In the genomic region with DNA sequence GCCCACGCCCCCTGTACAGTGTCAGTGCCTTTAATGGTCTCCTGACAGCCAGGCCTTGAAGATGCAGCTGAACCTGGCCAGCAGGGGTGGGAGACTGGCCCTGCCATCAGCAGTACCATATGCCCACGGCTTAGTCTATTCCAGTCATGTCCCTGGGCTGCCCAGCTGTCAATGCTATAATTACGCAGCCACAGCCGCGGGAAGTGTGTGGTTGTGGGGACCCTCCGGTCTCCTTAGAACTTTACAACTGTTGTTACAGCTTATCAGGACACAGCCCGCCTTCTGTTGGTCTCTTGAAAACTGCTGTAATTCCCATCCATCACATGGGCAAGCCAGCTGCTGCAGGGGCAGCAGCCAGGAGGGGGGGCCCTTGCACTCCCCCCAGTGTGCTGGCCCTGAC, we compare ENCODE assay signal across 21 mouse cellular contexts.
DNase-seq lines count a peak whose midpoint lies in the region; ATAC-seq lines count a peak whose summit lies in the region.
"Had no signal": no experiment of that assay in that cellular context is flagged by ENCODE, and none has a peak within 500 bp of the region (broad histone marks: within the 10 kb centered on the region; RNA-seq: fewer than 3 reads in every experiment).

No protein-coding gene starts in this region.

- H3K36me3 ChIP-seq in hindbrain, embryonic 15.5 days, result no peaks in the 10 kb centered on the region
- no peaks in the 10 kb centered on the region for H3K36me3 ChIP-seq in hindbrain, embryonic 13.5 days
- H3K36me3 ChIP-seq: liver, embryonic 15.5 days; stomach, embryonic 15.5 days had no signal

- 61% methylated on average over 7 of the region's 7 CpGs for WGBS in hindbrain, embryonic 15.5 days
- 65% methylated on average over 7 of the region's 7 CpGs for WGBS in hindbrain, embryonic 13.5 days

- no peak overlapping the region for H3K9ac ChIP-seq in hindbrain, embryonic 15.5 days
- H3K9ac ChIP-seq in hindbrain, embryonic 13.5 days, result no peak overlapping the region
- H3K9ac ChIP-seq: liver, embryonic 15.5 days; stomach, embryonic 15.5 days had no signal

- peak; percentile 15; the same call in 1 of the 2 replicates for ATAC-seq in hindbrain, embryonic 15.5 days (ENCODE audit: low FRiP score, low read depth)
- ATAC-seq in hindbrain, embryonic 13.5 days (ENCODE audit: low FRiP score), result no peak
- ATAC-seq: inflammation-experienced regulatory T-cells, adult 6 months had no signal

- H3K4me1 ChIP-seq in hindbrain, embryonic 15.5 days (replicated peaks), result no peaks in the 10 kb centered on the region
- no peaks in the 10 kb centered on the region for H3K4me1 ChIP-seq in hindbrain, embryonic 13.5 days (replicated peaks)
- H3K4me1 ChIP-seq: liver, embryonic 15.5 days; stomach, embryonic 15.5 days had no signal

- H3K27me3 ChIP-seq in hindbrain, embryonic 15.5 days, result no peaks in the 10 kb centered on the region
- no peaks in the 10 kb centered on the region for H3K27me3 ChIP-seq in hindbrain, embryonic 13.5 days
- H3K27me3 ChIP-seq: CH12.LX; liver, embryonic 15.5 days; stomach, embryonic 15.5 days had no signal

- no peak overlapping the region for H3K27ac ChIP-seq in hindbrain, embryonic 15.5 days (replicated peaks)
- no peak overlapping the region for H3K27ac ChIP-seq in hindbrain, embryonic 13.5 days
- H3K27ac ChIP-seq: gastrocnemius, adult 2 months; heart, adult 2 months; layer of hippocampus, adult 2 months; liver, embryonic 15.5 days; stomach, embryonic 15.5 days had no signal

- no peaks in the 10 kb centered on the region for H3K9me3 ChIP-seq in hindbrain, embryonic 15.5 days
- H3K9me3 ChIP-seq in hindbrain, embryonic 13.5 days, result no peaks in the 10 kb centered on the region
- H3K9me3 ChIP-seq: liver, embryonic 15.5 days; stomach, embryonic 15.5 days had no signal

- H3K4me3 ChIP-seq in hindbrain, embryonic 15.5 days, result no peak overlapping the region
- no peak overlapping the region for H3K4me3 ChIP-seq in hindbrain, embryonic 13.5 days
- H3K4me3 ChIP-seq: gastrocnemius, adult 2 months; heart, adult 2 months; layer of hippocampus, adult 2 months; liver, embryonic 15.5 days; stomach, embryonic 15.5 days had no signal

- no peak overlapping the region for H3K4me2 ChIP-seq in hindbrain, embryonic 15.5 days
- no peak overlapping the region for H3K4me2 ChIP-seq in hindbrain, embryonic 13.5 days
- H3K4me2 ChIP-seq: liver, embryonic 15.5 days; midbrain, embryonic 11.5 days; stomach, embryonic 15.5 days had no signal

- DNase-seq in cerebellum, postnatal 10 days, result peak; percentile 7 to 22
- DNase-seq in cerebellum, postnatal 25 days, result no peak
- peak; percentile 30 for DNase-seq in right cerebral cortex, postnatal 14 days
- no peak for DNase-seq in right cerebral cortex, postnatal 25 days
- no peak for DNase-seq in c-Kit-positive CD71-positive TER-119-positive erythroid progenitor cells, embryonic 14.5 days (ENCODE audit: low spot score)
- no peak for DNase-seq in ovary, adult 18-20 months (ENCODE audit: low spot score)
- DNase-seq: adrenal gland, postnatal 10 days; cerebellum, adult 8-10 months; gastrocnemius, adult 2 months; heart, adult 2 months; heart, postnatal 14 days; lung, postnatal 36 days; spleen, adult 18-20 months had no signal

Comparison
In these comparisons a context has a peak if more than half of its experiments do, and no peak if none do; other contexts are left out.
1. DNase-seq: peak in cerebellum, postnatal 10 days (2 of 2) and right cerebral cortex, postnatal 14 days (single experiment); none in cerebellum, postnatal 25 days (0 of 2), right cerebral cortex, postnatal 25 days (single experiment), c-Kit-positive CD71-positive TER-119-positive erythroid progenitor cells, embryonic 14.5 days (single experiment) and ovary, adult 18-20 months (single experiment).